Mouse (Mus musculus): ENCODE data around the gene Qrich2. TPM values are rescaled to one million over a fixed set of nuclear protein-coding genes. Genes with fewer than 3 reads are reported as not detected.

Gene Qrich2
- 0.19 and 0.31 TPM in 2 replicates for polyA plus RNA-seq (2012; rRNA removed; ENCODE audit: low replicate concordance)

DNA sequence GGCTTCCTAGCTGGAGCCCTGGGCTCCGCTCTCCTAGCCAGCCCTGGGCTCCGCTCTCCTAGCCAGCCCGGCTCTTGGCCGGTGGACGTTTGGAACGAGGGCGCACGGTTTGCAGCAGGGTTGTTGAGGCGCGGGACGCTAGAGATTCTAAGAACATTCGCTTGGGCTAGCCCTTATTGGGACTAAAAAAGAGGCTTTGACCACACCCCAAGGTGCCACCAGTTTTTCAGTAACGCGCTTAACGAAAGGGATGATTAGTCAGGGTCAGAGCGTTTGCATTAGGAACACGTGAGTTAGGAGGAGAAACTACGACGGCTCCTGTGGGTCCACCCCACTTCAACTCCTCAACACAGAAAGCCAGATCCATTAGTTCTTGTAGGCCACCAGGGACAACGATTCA, at the start of gene Qrich2:
Gene Qrich2 (minus strand): TSS at position 101 of the 400 bp plus-strand sequence.

GRCm38 (mm10) chr11:116493795-116494252, 27.8 kb upstream of the Qrich2 start, which contains the start of gene Prpsap1:
Prpsap1 (minus strand) TSS chr11:116494202.

GRCm38 (mm10) chr11:116433356-116434286, 32.4 kb downstream of the Qrich2 start, which contains the start of gene Ubald2:
Ubald2 (plus strand) TSS chr11:116434094.

GRCm38 (mm10) chr11:116412904-116413630, 53.0 kb downstream of the Qrich2 start, which contains the start of gene Rnf157:
Rnf157 (minus strand) TSS chr11:116413032.

Other genes with a start within 250 kb of the Qrich2 start
- 0.26 and 2.2 TPM in 2 replicates for gene Evpl, start 228.2 kb downstream of the Qrich2 start, polyA plus RNA-seq (2012; rRNA removed; ENCODE audit: low replicate concordance)
- gene Srp68, start 192.0 kb downstream of the Qrich2 start, polyA plus RNA-seq (2012; rRNA removed; ENCODE audit: low replicate concordance): 47.5 and 69.1 TPM in 2 replicates
- 0.06 and 2.1 TPM in 2 replicates for gene Galr2, start 185.3 kb downstream of the Qrich2 start, polyA plus RNA-seq (2012; rRNA removed; ENCODE audit: low replicate concordance)
- gene Exoc7, start 159.0 kb downstream of the Qrich2 start, polyA plus RNA-seq (2012; rRNA removed; ENCODE audit: low replicate concordance): 36.6 and 41.8 TPM in 2 replicates
- gene Foxj1, start 130.8 kb downstream of the Qrich2 start, polyA plus RNA-seq (2012; rRNA removed; ENCODE audit: low replicate concordance): 0.04 and 2.2 TPM in 2 replicates
- gene Rnf157, start 53.2 kb downstream of the Qrich2 start, polyA plus RNA-seq (2012; rRNA removed; ENCODE audit: low replicate concordance): 2.8 and 8.2 TPM in 2 replicates
- gene Ubald2, start 32.1 kb downstream of the Qrich2 start, polyA plus RNA-seq (2012; rRNA removed; ENCODE audit: low replicate concordance): 83.9 and 86.6 TPM in 2 replicates
- gene Prpsap1, start 28.0 kb upstream of the Qrich2 start, polyA plus RNA-seq (2012; rRNA removed; ENCODE audit: low replicate concordance): 77.4 and 154 TPM in 2 replicates
- gene Sphk1, start 64.7 kb upstream of the Qrich2 start, polyA plus RNA-seq (2012; rRNA removed; ENCODE audit: low replicate concordance): 10.2 and 24.7 TPM in 2 replicates
- 22.5 and 34.7 TPM in 2 replicates for gene Ube2o, start 115.2 kb upstream of the Qrich2 start, polyA plus RNA-seq (2012; rRNA removed; ENCODE audit: low replicate concordance)
- gene Aanat, start 120.2 kb upstream of the Qrich2 start, polyA plus RNA-seq (2012; rRNA removed; ENCODE audit: low replicate concordance): 0.09 and 0.12 TPM in 2 replicates
- 31.6 and 36.1 TPM in 2 replicates for gene Rhbdf2, start 160.8 kb upstream of the Qrich2 start, polyA plus RNA-seq (2012; rRNA removed; ENCODE audit: low replicate concordance)
- gene Prcd, start 187.3 kb upstream of the Qrich2 start, polyA plus RNA-seq (2012; rRNA removed; ENCODE audit: low replicate concordance): 2.3 and 2.4 TPM in 2 replicates
- gene Cygb, start 188.1 kb upstream of the Qrich2 start, polyA plus RNA-seq (2012; rRNA removed; ENCODE audit: low replicate concordance): 89.2 and 103 TPM in 2 replicates

Data from subcutaneous adipose tissue, adult 2 months (tissue).